Mouse (Mus musculus): ENCODE measurements around the gene 5530401A14Rik. TPM values are rescaled to one million over a fixed set of nuclear protein-coding genes. Genes with fewer than 3 reads are reported as not detected.

The 5530401A14Rik gene
- polyA plus RNA-seq, 1 experiment from 2014 or later: 0.52 TPM

- no peaks in the 10 kb centered on the region for H3K27me3 ChIP-seq
- no peak overlapping the region for H3K27ac ChIP-seq (replicated peaks)
- no peaks in the 10 kb centered on the region for H3K36me3 ChIP-seq
- no peak overlapping the region for H3K4me2 ChIP-seq (replicated peaks)
- no peak overlapping the region for H3K9ac ChIP-seq (replicated peaks)
- WGBS: 40% methylated on average over 1 of the region's 1 CpGs
- ATAC-seq (ENCODE audit: low FRiP score, low read depth): no peak
- no peak overlapping the region for H3K4me3 ChIP-seq
- no peaks in the 10 kb centered on the region for H3K4me1 ChIP-seq
- H3K9me3 ChIP-seq: no peaks in the 10 kb centered on the region
Observed at GRCm38 (mm10) chr11:81942167-81942566, 81.7 kb downstream of the 5530401A14Rik start.

Other genes with a start within 250 kb of the 5530401A14Rik start
- 3.1 and 3.5 TPM in 2 replicates for gene Asic2, start 107.8 kb downstream of the 5530401A14Rik start, polyA plus RNA-seq (2016; fragmentation: Nextera tagmentation; extraction: Ambion mirVana)
- gene Ccl2, start 174.9 kb downstream of the 5530401A14Rik start, polyA plus RNA-seq (2016; fragmentation: Nextera tagmentation; extraction: Ambion mirVana): 0.82 and 0.98 TPM in 2 replicates
- not detected in 2 replicates for gene Gm17268, start 177.9 kb downstream of the 5530401A14Rik start, polyA plus RNA-seq (2016; fragmentation: Nextera tagmentation; extraction: Ambion mirVana)
- gene Ccl7, start 185.0 kb downstream of the 5530401A14Rik start, polyA plus RNA-seq (2016; fragmentation: Nextera tagmentation; extraction: Ambion mirVana): 0.60 and 1.8 TPM in 2 replicates
- not detected in 2 replicates for gene Ccl11, start 197.2 kb downstream of the 5530401A14Rik start, polyA plus RNA-seq (2016; fragmentation: Nextera tagmentation; extraction: Ambion mirVana)
- 0.61 and 1.8 TPM in 2 replicates for gene Ccl12, start 241.2 kb downstream of the 5530401A14Rik start, polyA plus RNA-seq (2016; fragmentation: Nextera tagmentation; extraction: Ambion mirVana)

Data from midbrain, embryonic 12.5 days (tissue).